Mouse (Mus musculus): ENCODE data around the gene Gm21954. TPM values are rescaled to one million over a fixed set of nuclear protein-coding genes. Genes with fewer than 3 reads are reported as not detected.

Gm21954 gene
- polyA plus RNA-seq, 1 experiment from 2014 or later: not detected

Other genes with a start within 250 kb of the Gm21954 start
- gene Dclk1, start 229.8 kb downstream of the Gm21954 start, polyA plus RNA-seq (2016; fragmentation: Nextera tagmentation; extraction: Ambion mirVana): 148 and 156 TPM in 2 replicates